Mouse (Mus musculus): ENCODE data around the gene Vax1. TPM values are rescaled to one million over a fixed set of nuclear protein-coding genes. Genes with fewer than 3 reads are reported as not detected.

Gene Vax1
- not detected in 2 replicates for total RNA-seq (2014; rRNA removed)
- polyA plus RNA-seq (2012; rRNA removed) = not detected in 2 replicates

- Histone ChIP-seq H3K36me3 (ENCODE audit: control insufficient read depth, insufficient read depth, low read length) (no peaks in the 10 kb centered on the region), H3K4me1 (ENCODE audit: control insufficient read depth, insufficient read depth, low read length) (no peaks in the 10 kb centered on the region), H3K4me3 (ENCODE audit: insufficient read depth, low read depth, low read length) (no peak within 1 kb of the TSS), H3K9ac (ENCODE audit: low read depth, low read length) (no peak within 1 kb of the TSS), H3K79me2 (ENCODE audit: control insufficient read depth, insufficient read depth, low read length) (no peaks in the 10 kb centered on the region), H3K27me3 (ENCODE audit: control insufficient read depth, insufficient read depth, low read length) (peaks cover 35% of the 10 kb centered on the region), H3K27ac (replicated peaks; ENCODE audit: insufficient read depth, low read depth, low read length) (no peak within 1 kb of the TSS)
- 3% methylated on average over 54 of the region's 54 CpGs for WGBS
- TF ChIP-seq POLR2A (IDR thresholded peaks at IDR 0.05; ENCODE audit: extremely low read depth, insufficient read depth, low read length) (no peak), CTCF (IDR thresholded peaks at IDR 0.05; ENCODE audit: low read depth, low read length) (no peak)
- DNase-seq (ENCODE audit: extremely low read depth, low read depth, low spot score) = no peak
These were observed at the start of gene Vax1 for GRCm38 (mm10) chr19:59169936-59170765. Gene Vax1 (minus strand): TSS chr19:59170056.

GRCm38 (mm10) chr19:59218991-59219390 is 49.1 kb upstream of the Vax1 start, which contains the start of gene Kcnk18:
Gene Kcnk18 (plus strand): TSS chr19:59219214.
- WGBS = 82% methylated on average over 8 of the region's 8 CpGs
- no peaks in the 10 kb centered on the region for H3K27me3 ChIP-seq (ENCODE audit: control insufficient read depth, insufficient read depth, low read length)
- no peaks in the 10 kb centered on the region for H3K36me3 ChIP-seq (ENCODE audit: control insufficient read depth, insufficient read depth, low read length)
- no peak for DNase-seq (ENCODE audit: extremely low read depth, low read depth, low spot score)
- no peak for TF ChIP-seq POLR2A (IDR thresholded peaks at IDR 0.05; ENCODE audit: extremely low read depth, insufficient read depth, low read length)
- no peak for TF ChIP-seq CTCF (IDR thresholded peaks at IDR 0.05; ENCODE audit: low read depth, low read length)
- no peak within 1 kb of the TSS for H3K4me3 ChIP-seq (ENCODE audit: insufficient read depth, low read depth, low read length)
- no peaks in the 10 kb centered on the region for H3K79me2 ChIP-seq (ENCODE audit: control insufficient read depth, insufficient read depth, low read length)
- H3K9ac ChIP-seq (ENCODE audit: low read depth, low read length) = no peak within 1 kb of the TSS
- H3K4me1 ChIP-seq (ENCODE audit: control insufficient read depth, insufficient read depth, low read length) = no peaks in the 10 kb centered on the region
- no peak within 1 kb of the TSS for H3K27ac ChIP-seq (replicated peaks; ENCODE audit: insufficient read depth, low read depth, low read length)

GRCm38 (mm10) chr19:59216891-59217290 is 47.0 kb upstream of the Vax1 start:
- WGBS = 76% methylated on average over 3 of the region's 3 CpGs
- Histone ChIP-seq H3K27me3 (ENCODE audit: control insufficient read depth, insufficient read depth, low read length) (no peaks in the 10 kb centered on the region), H3K36me3 (ENCODE audit: control insufficient read depth, insufficient read depth, low read length) (no peaks in the 10 kb centered on the region), H3K27ac (replicated peaks; ENCODE audit: insufficient read depth, low read depth, low read length) (no peak overlapping the region), H3K4me1 (ENCODE audit: control insufficient read depth, insufficient read depth, low read length) (no peaks in the 10 kb centered on the region), H3K9ac (ENCODE audit: low read depth, low read length) (no peak overlapping the region), H3K4me3 (ENCODE audit: insufficient read depth, low read depth, low read length) (no peak overlapping the region), H3K79me2 (ENCODE audit: control insufficient read depth, insufficient read depth, low read length) (no peaks in the 10 kb centered on the region)
- no peak for DNase-seq (ENCODE audit: extremely low read depth, low read depth, low spot score)
- TF ChIP-seq CTCF (IDR thresholded peaks at IDR 0.05; ENCODE audit: low read depth, low read length) = no peak
- no peak for TF ChIP-seq POLR2A (IDR thresholded peaks at IDR 0.05; ENCODE audit: extremely low read depth, insufficient read depth, low read length)

- TF ChIP-seq CTCF (IDR thresholded peaks at IDR 0.05; ENCODE audit: low read depth, low read length) (no peak), POLR2A (IDR thresholded peaks at IDR 0.05; ENCODE audit: extremely low read depth, insufficient read depth, low read length) (no peak)
- Histone ChIP-seq H3K4me1 (ENCODE audit: control insufficient read depth, insufficient read depth, low read length) (no peaks in the 10 kb centered on the region), H3K27ac (replicated peaks; ENCODE audit: insufficient read depth, low read depth, low read length) (no peak overlapping the region), H3K36me3 (ENCODE audit: control insufficient read depth, insufficient read depth, low read length) (no peaks in the 10 kb centered on the region), H3K27me3 (ENCODE audit: control insufficient read depth, insufficient read depth, low read length) (no peaks in the 10 kb centered on the region), H3K4me3 (ENCODE audit: insufficient read depth, low read depth, low read length) (no peak overlapping the region), H3K79me2 (ENCODE audit: control insufficient read depth, insufficient read depth, low read length) (no peaks in the 10 kb centered on the region), H3K9ac (ENCODE audit: low read depth, low read length) (no peak overlapping the region)
- DNase-seq (ENCODE audit: extremely low read depth, low read depth, low spot score) = no peak
- WGBS = 58% methylated on average over 2 of the region's 2 CpGs
These were observed 39.1 kb upstream of the Vax1 start for GRCm38 (mm10) chr19:59208986-59209385.

- Histone ChIP-seq H3K4me3 (ENCODE audit: insufficient read depth, low read depth, low read length) (no peak overlapping the region), H3K9ac (ENCODE audit: low read depth, low read length) (no peak overlapping the region), H3K4me1 (ENCODE audit: control insufficient read depth, insufficient read depth, low read length) (no peaks in the 10 kb centered on the region), H3K27ac (replicated peaks; ENCODE audit: insufficient read depth, low read depth, low read length) (no peak overlapping the region), H3K36me3 (ENCODE audit: control insufficient read depth, insufficient read depth, low read length) (no peaks in the 10 kb centered on the region), H3K27me3 (ENCODE audit: control insufficient read depth, insufficient read depth, low read length) (no peaks in the 10 kb centered on the region; the same call in 1 of the 2 replicates), H3K79me2 (ENCODE audit: control insufficient read depth, insufficient read depth, low read length) (no peaks in the 10 kb centered on the region)
- TF ChIP-seq POLR2A (IDR thresholded peaks at IDR 0.05; ENCODE audit: extremely low read depth, insufficient read depth, low read length) (no peak), CTCF (IDR thresholded peaks at IDR 0.05; ENCODE audit: low read depth, low read length) (peak; percentile 55; the same call in 1 of the 2 replicates)
- DNase-seq (ENCODE audit: extremely low read depth, low read depth, low spot score) = peak; percentile 21
- WGBS = 29% methylated on average over 5 of the region's 5 CpGs
These were observed 38.6 kb upstream of the Vax1 start for GRCm38 (mm10) chr19:59208475-59208874.

- peaks cover 2% of the 10 kb centered on the region; the same call in 1 of the 2 replicates for H3K4me1 ChIP-seq (ENCODE audit: control insufficient read depth, insufficient read depth, low read length)
- no peak overlapping the region for H3K9ac ChIP-seq (ENCODE audit: low read depth, low read length)
- TF ChIP-seq POLR2A (IDR thresholded peaks at IDR 0.05; ENCODE audit: extremely low read depth, insufficient read depth, low read length) (no peak), CTCF (IDR thresholded peaks at IDR 0.05; ENCODE audit: low read depth, low read length) (peak; percentile 94)
- peak; percentile 34 for DNase-seq (ENCODE audit: extremely low read depth, low read depth, low spot score)
- H3K27me3 ChIP-seq (ENCODE audit: control insufficient read depth, insufficient read depth, low read length) = peaks cover 21% of the 10 kb centered on the region
- H3K36me3 ChIP-seq (ENCODE audit: control insufficient read depth, insufficient read depth, low read length) = no peaks in the 10 kb centered on the region
- H3K79me2 ChIP-seq (ENCODE audit: control insufficient read depth, insufficient read depth, low read length) = no peaks in the 10 kb centered on the region
- H3K27ac ChIP-seq (replicated peaks; ENCODE audit: insufficient read depth, low read depth, low read length) = no peak overlapping the region
- H3K4me3 ChIP-seq (ENCODE audit: insufficient read depth, low read depth, low read length) = no peak overlapping the region
- WGBS = 34% methylated on average over 7 of the region's 7 CpGs
These were observed 28.3 kb upstream of the Vax1 start for GRCm38 (mm10) chr19:59198161-59198560.

All from liver, adult 2 months (tissue).